In genomic region chr14:31664903-31665565, GRCm38 (mm10) we compare ENCODE assay signal across 10 mouse cellular contexts. TPM values are rescaled to one million over a fixed set of nuclear protein-coding genes. Genes with fewer than 3 reads are reported as not detected.
DNase-seq lines count a peak whose midpoint lies in the region; ATAC-seq and TF ChIP-seq lines count a peak whose summit lies in the region.
"Had no signal": no experiment of that assay in that cellular context is flagged by ENCODE, and none has a peak within 500 bp of the region (broad histone marks: within the 10 kb centered on the region; RNA-seq: fewer than 3 reads in every experiment).

No protein-coding gene starts in this region.

- no peak overlapping the region for H3K4me3 ChIP-seq in lung, embryonic 14.5 days (ENCODE audit: low read depth, low read length)
- no peak overlapping the region for H3K4me3 ChIP-seq in embryonic facial prominence, embryonic 10.5 days
- no peak overlapping the region for H3K4me3 ChIP-seq in limb, embryonic 10.5 days
- H3K4me3 ChIP-seq in stomach, embryonic 14.5 days (ENCODE audit: low read depth, low read length) = no peak overlapping the region

- H3K27ac ChIP-seq in lung, embryonic 14.5 days (ENCODE audit: low read depth) = peak overlapping the region; percentile 16; the same call in 1 of the 2 replicates
- H3K27ac ChIP-seq in embryonic facial prominence, embryonic 10.5 days (replicated peaks) = peak overlapping the region; percentile 36; the same call in 1 of the 2 replicates
- peak overlapping the region; percentile 64 for H3K27ac ChIP-seq in limb, embryonic 10.5 days
- H3K27ac ChIP-seq in stomach, embryonic 14.5 days (ENCODE audit: low read length) = peak overlapping the region; percentile 61; the same call in 1 of the 2 replicates

- no peak for TF ChIP-seq CTCF in lung, embryonic 14.5 days (IDR thresholded peaks at IDR 0.05; ENCODE audit: low read depth)

- H3K9ac ChIP-seq in lung, embryonic 14.5 days = no peak overlapping the region
- H3K9ac ChIP-seq in stomach, embryonic 14.5 days (replicated peaks; ENCODE audit: low read depth, low read length) = no peak overlapping the region

- WGBS in lung, embryonic 14.5 days = 45% methylated on average over 12 of the region's 12 CpGs
- 72% methylated on average over 12 of the region's 12 CpGs for WGBS in embryonic facial prominence, embryonic 10.5 days
- 76% methylated on average over 12 of the region's 12 CpGs for WGBS in limb, embryonic 10.5 days
- WGBS in stomach, embryonic 14.5 days = 33% methylated on average over 12 of the region's 12 CpGs

- H3K36me3 ChIP-seq in lung, embryonic 14.5 days (ENCODE audit: insufficient read depth) = peaks cover 9% of the 10 kb centered on the region; the same call in 1 of the 2 replicates
- H3K36me3 ChIP-seq in embryonic facial prominence, embryonic 10.5 days (replicated peaks) = peaks cover 14% of the 10 kb centered on the region
- peaks cover 19% of the 10 kb centered on the region for H3K36me3 ChIP-seq in limb, embryonic 10.5 days
- H3K36me3 ChIP-seq in stomach, embryonic 14.5 days (ENCODE audit: control insufficient read depth, insufficient read depth, low read length) = peaks cover 6% of the 10 kb centered on the region

- no peak overlapping the region for H3K4me2 ChIP-seq in lung, embryonic 14.5 days
- no peak overlapping the region for H3K4me2 ChIP-seq in stomach, embryonic 14.5 days (replicated peaks; ENCODE audit: low read depth, low read length)

- H3K9me3 ChIP-seq in lung, embryonic 14.5 days (ENCODE audit: low read depth, low read length) = no peaks in the 10 kb centered on the region
- H3K9me3 ChIP-seq in embryonic facial prominence, embryonic 10.5 days = no peaks in the 10 kb centered on the region
- no peaks in the 10 kb centered on the region for H3K9me3 ChIP-seq in limb, embryonic 10.5 days (replicated peaks)
- no peaks in the 10 kb centered on the region for H3K9me3 ChIP-seq in stomach, embryonic 14.5 days (ENCODE audit: control insufficient read depth, low read depth, low read length)

- peaks cover 30% of the 10 kb centered on the region for H3K4me1 ChIP-seq in lung, embryonic 14.5 days (ENCODE audit: insufficient read depth)
- H3K4me1 ChIP-seq in embryonic facial prominence, embryonic 10.5 days = peaks cover 60% of the 10 kb centered on the region
- H3K4me1 ChIP-seq in limb, embryonic 10.5 days = peaks cover 66% of the 10 kb centered on the region
- H3K4me1 ChIP-seq in stomach, embryonic 14.5 days (ENCODE audit: control insufficient read depth, insufficient read depth, low read length) = peaks cover 57% of the 10 kb centered on the region

- H3K27me3 ChIP-seq in lung, embryonic 14.5 days (ENCODE audit: insufficient read depth, low read length) = no peaks in the 10 kb centered on the region
- no peaks in the 10 kb centered on the region for H3K27me3 ChIP-seq in embryonic facial prominence, embryonic 10.5 days (replicated peaks; ENCODE audit: low read depth, poor library complexity, severe bottlenecking)
- no peaks in the 10 kb centered on the region for H3K27me3 ChIP-seq in limb, embryonic 10.5 days (ENCODE audit: low read depth, poor library complexity, severe bottlenecking)
- H3K27me3 ChIP-seq in stomach, embryonic 14.5 days (ENCODE audit: control insufficient read depth, insufficient read depth, low read length) = no peaks in the 10 kb centered on the region

- ATAC-seq in lung, embryonic 14.5 days (ENCODE audit: insufficient read depth) = no peak
- no peak for ATAC-seq in stomach, embryonic 14.5 days (ENCODE audit: insufficient number of reproducible peaks, insufficient read depth, low FRiP score, low read depth)

- no peak for DNase-seq in lung, embryonic 14.5 days
- DNase-seq in lung, postnatal 36 days = no peak
- DNase-seq in embryonic facial prominence, embryonic 10.5 days (ENCODE audit: low spot score) = no peak
- DNase-seq in limb, embryonic 10.5 days (ENCODE audit: low spot score) = no peak
- no peak for DNase-seq in yolk sac, embryonic 10.5 days (ENCODE audit: low spot score)
- DNase-seq in lung, postnatal 14 days = no peak
- no peak for DNase-seq in layer of hippocampus, postnatal 10 days (ENCODE audit: low spot score in 2 of 2)
- DNase-seq: adrenal gland, postnatal 36 days had no signal

RNA-seq across cellular contexts. Expression of gene Hacl1, which starts 23.9 kb away (rescaled TPM):
- 9.3 and 10.4 TPM in 2 replicates for polyA plus RNA-seq in lung, embryonic 14.5 days (2014; fragmentation: Nextera tagmentation; extraction: Ambion mirVana)
- 7.8 and 8.2 TPM in 2 replicates for polyA plus RNA-seq in embryonic facial prominence, embryonic 10.5 days (2016; fragmentation: Nextera tagmentation; extraction: Ambion mirVana)
- 6.1 and 9.4 TPM in 2 replicates for polyA plus RNA-seq in limb, embryonic 10.5 days (2016; fragmentation: Nextera tagmentation; extraction: Ambion mirVana)
- 11.1 and 16.5 TPM in 2 replicates for polyA plus RNA-seq in stomach, embryonic 14.5 days (2014; fragmentation: Nextera tagmentation; extraction: Ambion mirVana)
- 1 to 10 TPM; 8.9 TPM for total RNA-seq in layer of hippocampus, postnatal 10 days (2021)

RNA-seq across cellular contexts. Expression of gene Btd, which starts 24.2 kb away (rescaled TPM):
- polyA plus RNA-seq in lung, embryonic 14.5 days (2014; fragmentation: Nextera tagmentation; extraction: Ambion mirVana) = 23.1 and 28.9 TPM in 2 replicates
- 14.8 and 15.2 TPM in 2 replicates for polyA plus RNA-seq in embryonic facial prominence, embryonic 10.5 days (2016; fragmentation: Nextera tagmentation; extraction: Ambion mirVana)
- 12.1 and 16.3 TPM in 2 replicates for polyA plus RNA-seq in limb, embryonic 10.5 days (2016; fragmentation: Nextera tagmentation; extraction: Ambion mirVana)
- 33.7 and 35.3 TPM in 2 replicates for polyA plus RNA-seq in stomach, embryonic 14.5 days (2014; fragmentation: Nextera tagmentation; extraction: Ambion mirVana)
- 10 to 100 TPM; 11.8 to 11.9 TPM for total RNA-seq in layer of hippocampus, postnatal 10 days (2021)

RNA-seq across cellular contexts. Expression of gene Gm49387, which starts 24.4 kb away (rescaled TPM):
- polyA plus RNA-seq in lung, embryonic 14.5 days (2014; fragmentation: Nextera tagmentation; extraction: Ambion mirVana) = 0.18 TPM in 1 of 2 replicates, not detected in the other
- 0.39 and 0.48 TPM in 2 replicates for polyA plus RNA-seq in embryonic facial prominence, embryonic 10.5 days (2016; fragmentation: Nextera tagmentation; extraction: Ambion mirVana)
- 0.36 and 0.50 TPM in 2 replicates for polyA plus RNA-seq in limb, embryonic 10.5 days (2016; fragmentation: Nextera tagmentation; extraction: Ambion mirVana)
- polyA plus RNA-seq in stomach, embryonic 14.5 days (2014; fragmentation: Nextera tagmentation; extraction: Ambion mirVana) = 2.8 TPM in 1 of 2 replicates, not detected in the other
- total RNA-seq in layer of hippocampus, postnatal 10 days (2021) = not detected
- total RNA-seq: adrenal gland, postnatal 36 days had no signal
- polyA plus RNA-seq: neural tube, embryonic 11.5 days had no signal
